Comparison of ENCODE assay signal across 9 mouse cellular contexts in the genomic region with DNA sequence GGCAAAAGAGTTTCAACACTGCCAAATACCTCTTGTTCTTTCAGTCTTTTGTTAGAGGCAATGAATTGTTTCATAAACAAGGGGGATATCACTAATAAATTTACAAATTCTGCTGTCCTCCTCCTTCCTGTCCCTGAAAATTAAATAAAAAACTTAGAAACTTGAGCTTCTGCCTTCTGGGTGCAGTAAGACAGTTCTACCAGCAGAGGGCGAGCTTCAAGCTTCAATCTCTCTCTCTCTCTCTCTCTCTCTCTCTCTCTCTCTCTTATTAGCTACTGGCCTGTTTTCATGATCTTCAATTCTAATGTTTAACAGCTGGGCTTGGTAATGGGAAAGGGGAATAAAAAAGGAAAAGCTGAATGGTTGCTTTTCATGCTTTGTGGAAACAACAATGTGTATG.
DNase-seq lines count a peak whose midpoint lies in the region; ATAC-seq lines count a peak whose summit lies in the region.
"Had no signal": no experiment of that assay in that cellular context is flagged by ENCODE, and none has a peak within 500 bp of the region (broad histone marks: within the 10 kb centered on the region; RNA-seq: fewer than 3 reads in every experiment).

No protein-coding gene starts in this region.

- no peak overlapping the region for H3K9ac ChIP-seq in forebrain, embryonic 15.5 days (replicated peaks)

- intact Hi-C loops in left cerebral cortex, postnatal 4 days (cut with DNase I) = no loop called here
- intact Hi-C loops in left cerebral cortex, postnatal 36 days (cut with DNase I) = loop anchor here (5.0 to 10.0 kb wide), 3 partner anchors 159 to 1241 kb away; no protein-coding TSS in a partner anchor

- peak; percentile 21 for DNase-seq in forebrain, embryonic 10.5 days (ENCODE audit: extremely low spot score, low spot score)
- DNase-seq in left cerebral cortex, postnatal 4 days = peak; percentile 40
- DNase-seq in left cerebral cortex, postnatal 36 days (ENCODE audit: low spot score in 2 of 2) = no peak
- peak; percentile 46 for DNase-seq in adrenal gland, postnatal 14 days
- peak; percentile 2 for DNase-seq in fibroblast of lung, adult 2 months (ENCODE audit: low read depth)
- DNase-seq in retina, postnatal 1 day = peak; percentile 70
- DNase-seq in yolk sac, embryonic 10.5 days (ENCODE audit: low spot score) = no peak

- H3K9me3 ChIP-seq in forebrain, embryonic 10.5 days = no peaks in the 10 kb centered on the region
- H3K9me3 ChIP-seq in forebrain, embryonic 15.5 days = no peaks in the 10 kb centered on the region

- no peak overlapping the region for H3K4me2 ChIP-seq in forebrain, embryonic 15.5 days (replicated peaks)

- no peaks in the 10 kb centered on the region for H3K36me3 ChIP-seq in forebrain, embryonic 10.5 days (replicated peaks)
- no peaks in the 10 kb centered on the region for H3K36me3 ChIP-seq in forebrain, embryonic 15.5 days

- H3K27ac ChIP-seq in forebrain, embryonic 10.5 days = no peak overlapping the region
- H3K27ac ChIP-seq in forebrain, embryonic 15.5 days (replicated peaks) = no peak overlapping the region
- H3K27ac ChIP-seq: macrophage had no signal

- WGBS in forebrain, embryonic 10.5 days = 0% methylated on average over 1 of the region's 1 CpGs
- WGBS in forebrain, embryonic 15.5 days = 0% methylated on average over 1 of the region's 1 CpGs

- no peak overlapping the region for H3K4me3 ChIP-seq in forebrain, embryonic 10.5 days
- H3K4me3 ChIP-seq in forebrain, embryonic 15.5 days = no peak overlapping the region

- H3K4me1 ChIP-seq in forebrain, embryonic 10.5 days = peaks cover 23% of the 10 kb centered on the region
- peaks cover 29% of the 10 kb centered on the region for H3K4me1 ChIP-seq in forebrain, embryonic 15.5 days

- ATAC-seq in forebrain, embryonic 15.5 days (replicated peaks) = no peak

- H3K27me3 ChIP-seq in forebrain, embryonic 10.5 days (ENCODE audit: poor library complexity, severe bottlenecking) = peaks cover 45% of the 10 kb centered on the region
- 0 out of 2 replicates have a peak, but pooled peaks cover 6% of the 10 kb centered on the region for H3K27me3 ChIP-seq in forebrain, embryonic 15.5 days

Comparison
In these comparisons a context has a peak if more than half of its experiments do, and no peak if none do; other contexts are left out.
1. DNase-seq: peak in forebrain, embryonic 10.5 days (single experiment), left cerebral cortex, postnatal 4 days (single experiment), adrenal gland, postnatal 14 days (single experiment), fibroblast of lung, adult 2 months (single experiment) and retina, postnatal 1 day (single experiment); none in left cerebral cortex, postnatal 36 days (0 of 2) and yolk sac, embryonic 10.5 days (single experiment).